Mouse (Mus musculus): ENCODE results near the gene Ggt5.
"Not testable (repeated sequence)": the region's sequence is repeated elsewhere in the genome, so short reads cannot be mapped to it uniquely, and the experiment has no call there.

Ggt5 gene

DNA sequence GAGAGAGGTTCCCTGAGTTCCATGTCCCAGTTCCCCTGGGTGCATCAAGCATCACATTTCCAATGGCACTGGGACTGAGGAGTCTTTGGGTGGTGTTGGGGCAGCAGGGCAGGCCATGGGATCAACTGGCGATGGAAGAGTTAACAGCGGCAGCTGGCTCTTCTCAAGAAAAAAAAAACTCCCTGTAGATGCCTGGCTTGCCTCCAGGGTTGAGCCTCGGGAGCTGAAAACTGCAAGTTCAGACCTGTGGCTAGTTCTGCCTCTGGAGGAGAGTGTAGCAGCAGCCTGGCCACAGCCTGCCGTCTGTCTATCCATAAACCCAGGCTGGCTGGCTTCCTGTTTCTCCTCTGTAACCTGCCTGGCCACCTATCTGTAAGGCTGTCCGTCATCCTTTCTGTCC lies at the start of gene Ggt5:
TSS of gene Ggt5 (plus strand) at position 212 of the 400 bp plus-strand sequence.
- DNase-seq (ENCODE audit: low read depth, low spot score), result peak; percentile 37

DNA sequence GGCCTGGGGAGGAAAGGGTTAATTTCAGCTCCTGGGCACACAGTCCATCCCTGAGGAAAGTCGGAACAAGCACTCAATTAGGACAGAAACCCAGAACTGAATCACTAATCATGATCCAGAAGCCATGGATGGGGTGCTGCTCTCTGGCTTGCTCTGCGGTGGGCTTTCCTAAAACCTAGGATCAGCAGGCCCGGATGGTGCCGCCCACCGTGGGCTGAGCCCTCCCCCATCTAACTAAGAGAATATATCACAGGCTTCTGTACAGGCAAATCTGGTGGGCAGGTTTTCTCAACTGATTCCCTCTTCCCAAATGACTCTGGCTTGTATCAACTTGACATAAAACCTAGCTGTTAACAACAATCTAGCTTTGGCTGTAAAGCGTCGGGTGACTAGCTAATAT lies 41.2 kb upstream of the Ggt5 start:
- no peak for DNase-seq (ENCODE audit: low read depth, low spot score)

DNA sequence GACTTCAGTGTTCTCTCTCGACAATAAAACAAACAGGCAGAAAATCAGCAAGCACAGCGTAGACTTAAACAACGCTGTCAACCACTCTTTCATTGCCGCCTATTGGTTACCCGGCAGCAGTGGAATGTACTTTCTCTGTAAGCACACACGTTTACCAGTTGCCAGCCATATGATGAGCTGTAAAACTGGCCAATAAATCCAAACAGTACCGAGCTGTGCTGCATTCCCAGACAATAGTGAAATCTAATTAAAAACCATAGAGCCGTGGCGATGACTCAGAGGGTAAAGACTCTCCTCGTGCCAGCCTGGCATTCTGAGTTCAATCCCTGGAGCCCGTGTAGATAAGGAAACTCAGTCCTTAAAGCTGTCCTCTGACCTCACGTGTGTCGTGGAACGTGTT lies 40.7 kb upstream of the Ggt5 start:
- peak; percentile 50 for DNase-seq (ENCODE audit: low read depth, low spot score)

DNA sequence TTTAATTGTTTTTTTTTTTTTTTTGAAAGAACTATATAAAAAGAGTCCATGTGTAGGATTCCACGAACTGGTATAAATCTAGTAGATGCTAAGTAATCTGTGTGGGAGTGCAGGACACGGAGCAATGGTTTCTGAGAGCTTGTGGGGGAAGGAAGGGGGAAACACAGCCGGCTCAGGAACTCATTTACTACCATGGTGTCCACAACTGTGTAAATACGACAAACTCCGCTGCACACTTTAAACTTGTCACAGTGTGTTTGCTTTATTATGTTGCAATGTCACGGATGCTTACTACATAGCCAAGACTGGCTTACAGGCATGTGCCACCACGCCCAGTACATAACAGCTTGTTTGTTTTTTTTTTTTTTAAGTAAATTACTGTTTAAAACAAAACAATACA lies 39.3 kb upstream of the Ggt5 start:
- DNase-seq (ENCODE audit: low read depth, low spot score), result peak; percentile 30

DNA sequence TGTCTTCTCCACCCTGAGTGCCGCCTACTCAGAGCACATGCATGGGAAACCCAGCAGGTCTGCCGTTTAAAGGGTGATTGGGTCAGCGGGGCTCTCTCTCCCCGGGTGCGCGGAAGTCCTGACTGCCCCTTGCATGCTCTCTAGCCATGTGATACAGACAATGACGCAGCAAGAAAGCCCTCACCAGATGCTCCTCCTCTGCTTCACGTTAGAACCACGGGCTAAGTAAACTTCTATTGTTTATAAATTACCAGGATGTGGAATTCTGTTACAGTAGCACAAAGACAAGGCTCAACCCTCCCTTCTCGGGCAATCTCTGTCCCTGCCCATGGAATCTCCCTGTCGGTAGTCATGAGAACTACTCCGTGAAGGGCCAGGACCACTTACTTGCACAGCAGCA lies 38.0 kb upstream of the Ggt5 start:
- DNase-seq (ENCODE audit: low read depth, low spot score), result no peak

DNA sequence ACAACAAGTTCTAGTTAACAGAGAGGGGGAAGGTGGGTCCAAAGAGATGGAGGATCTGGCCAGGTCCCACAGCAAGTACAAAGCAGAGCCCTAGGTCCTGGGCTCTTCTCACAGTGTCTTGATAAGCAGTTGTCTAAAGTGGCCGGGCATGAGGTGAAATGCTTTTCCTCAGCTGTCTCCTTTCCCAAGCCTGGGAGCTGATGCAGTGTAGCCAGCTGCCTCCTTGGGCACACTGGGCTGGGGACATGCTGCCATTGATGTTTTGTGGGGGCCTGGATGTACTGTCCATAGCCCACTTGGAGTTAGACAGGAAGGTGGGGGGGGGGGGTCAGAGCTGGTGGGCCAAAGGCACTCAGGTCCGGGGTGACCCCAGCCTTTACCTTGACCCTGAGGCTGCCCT lies 37.0 kb upstream of the Ggt5 start:
- no peak for DNase-seq (ENCODE audit: low read depth, low spot score)

DNA sequence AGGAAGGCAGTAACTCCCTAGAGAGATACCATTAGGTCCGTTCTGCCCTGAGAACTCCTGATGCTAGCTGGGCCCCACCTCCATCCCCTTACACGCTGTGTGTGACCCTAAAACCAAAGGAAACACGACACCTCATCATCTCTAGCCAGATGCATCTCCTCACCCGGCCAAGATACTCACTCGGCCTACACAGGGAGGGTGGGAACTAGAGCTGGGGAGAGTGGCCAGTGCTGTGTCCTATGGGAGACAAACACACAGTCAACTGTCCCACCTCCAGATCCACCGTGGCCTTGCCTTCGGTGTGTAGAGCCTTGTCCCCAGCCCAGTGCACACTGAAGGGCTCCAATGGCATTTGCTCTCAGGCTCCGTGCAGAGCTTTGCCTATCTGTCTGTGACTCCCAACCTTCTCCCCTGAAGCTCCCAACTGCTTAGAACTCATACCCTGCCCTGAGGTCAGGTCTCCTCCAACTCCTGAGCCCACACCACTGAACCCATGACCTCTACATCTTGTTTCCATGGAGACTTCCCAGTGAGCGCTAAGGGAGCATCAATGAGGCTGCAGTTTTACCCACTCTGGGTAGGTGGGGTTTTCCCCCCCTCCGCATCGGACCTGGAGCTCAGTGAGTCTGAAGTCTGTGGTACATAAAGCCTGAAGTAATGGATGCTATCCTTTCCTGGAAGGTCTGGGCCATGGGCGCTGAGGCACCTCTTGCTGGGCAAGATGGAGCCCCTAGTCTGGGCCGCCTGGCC lies 36.3 kb upstream of the Ggt5 start:
- no peak for DNase-seq (ENCODE audit: low read depth, low spot score)

DNA sequence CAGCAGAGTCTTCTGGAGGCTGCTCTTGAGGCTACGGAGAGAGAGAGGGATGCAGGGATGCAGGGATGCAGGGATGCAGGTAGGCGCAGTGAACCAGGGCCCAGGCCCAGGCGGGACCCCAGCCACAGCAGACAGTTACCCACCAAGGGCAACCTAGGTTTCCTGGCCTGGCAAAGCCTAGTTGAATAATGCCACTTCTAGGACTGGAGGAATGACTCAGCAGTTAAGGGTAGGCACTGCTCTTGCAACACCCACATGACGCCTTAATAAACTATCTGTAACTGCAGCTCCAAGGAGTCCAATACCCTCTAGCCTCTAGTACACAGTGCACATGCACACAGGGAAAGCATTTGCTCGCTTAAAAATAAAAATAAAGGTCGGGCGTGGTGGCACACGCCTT lies 35.0 kb upstream of the Ggt5 start:
- peak; percentile 30 for DNase-seq (ENCODE audit: low read depth, low spot score)

DNA sequence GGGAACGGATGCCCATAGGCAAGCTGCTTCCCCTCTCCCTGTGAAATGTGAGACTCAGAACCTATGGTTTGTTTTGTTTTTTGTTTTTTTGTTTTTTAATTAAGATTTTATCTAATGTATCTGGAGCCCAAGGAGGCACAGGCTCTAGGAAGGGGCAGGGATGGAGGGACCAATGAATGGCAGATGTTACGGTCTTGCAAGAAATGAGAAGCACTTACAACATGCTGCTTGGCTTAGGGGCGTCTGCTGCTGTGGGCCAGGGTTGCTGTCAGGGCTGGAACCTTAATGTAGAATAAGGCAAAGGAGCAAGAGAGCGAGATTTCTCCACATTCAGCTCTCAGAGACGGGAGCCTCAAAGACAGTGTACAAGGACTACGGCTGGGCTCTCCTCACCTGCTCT lies 33.6 kb upstream of the Ggt5 start:
- DNase-seq (ENCODE audit: low read depth, low spot score), result no peak

DNA sequence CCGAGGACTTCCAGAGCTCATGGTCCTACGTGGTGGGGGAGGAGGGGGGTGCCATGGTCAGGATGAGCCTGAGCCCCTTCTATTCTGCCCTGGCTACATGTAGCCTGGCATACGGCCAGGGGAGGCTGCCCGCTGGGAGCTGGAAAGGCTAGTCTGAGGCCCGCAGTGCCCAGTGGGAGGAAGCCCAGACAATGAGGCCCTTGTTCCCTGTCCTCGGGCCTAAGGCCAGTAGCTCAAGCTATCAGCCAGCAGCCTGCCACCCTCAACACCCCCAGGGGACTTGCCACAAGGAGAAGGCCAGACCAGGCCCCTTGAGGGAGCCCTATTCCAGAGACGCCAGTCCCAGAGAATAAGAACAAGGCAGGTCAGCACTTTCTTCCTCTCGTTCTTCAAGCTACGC lies 33.1 kb upstream of the Ggt5 start:
- peak; percentile 91 for DNase-seq (ENCODE audit: low read depth, low spot score)

DNA sequence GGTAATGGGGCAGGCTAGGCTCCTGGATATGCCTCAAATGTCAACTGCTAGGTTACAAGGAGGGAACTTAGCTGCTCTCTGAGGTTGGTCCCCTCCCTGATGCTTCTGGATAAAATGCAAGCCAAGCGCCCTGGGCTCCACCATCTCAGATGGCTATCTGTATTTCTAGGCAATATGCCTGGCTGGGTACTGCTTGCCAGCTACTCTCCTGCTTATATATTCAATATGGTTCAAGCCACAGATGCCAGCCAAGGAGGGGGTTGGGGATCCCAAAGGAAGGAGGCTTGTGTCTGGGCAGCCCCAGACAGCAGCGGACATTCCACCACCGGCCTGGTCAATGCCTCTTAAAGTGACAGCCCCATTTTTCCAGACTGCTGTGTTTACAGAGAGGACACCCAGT lies 30.6 kb upstream of the Ggt5 start:
- peak; percentile 88 for DNase-seq (ENCODE audit: low read depth, low spot score)

DNA sequence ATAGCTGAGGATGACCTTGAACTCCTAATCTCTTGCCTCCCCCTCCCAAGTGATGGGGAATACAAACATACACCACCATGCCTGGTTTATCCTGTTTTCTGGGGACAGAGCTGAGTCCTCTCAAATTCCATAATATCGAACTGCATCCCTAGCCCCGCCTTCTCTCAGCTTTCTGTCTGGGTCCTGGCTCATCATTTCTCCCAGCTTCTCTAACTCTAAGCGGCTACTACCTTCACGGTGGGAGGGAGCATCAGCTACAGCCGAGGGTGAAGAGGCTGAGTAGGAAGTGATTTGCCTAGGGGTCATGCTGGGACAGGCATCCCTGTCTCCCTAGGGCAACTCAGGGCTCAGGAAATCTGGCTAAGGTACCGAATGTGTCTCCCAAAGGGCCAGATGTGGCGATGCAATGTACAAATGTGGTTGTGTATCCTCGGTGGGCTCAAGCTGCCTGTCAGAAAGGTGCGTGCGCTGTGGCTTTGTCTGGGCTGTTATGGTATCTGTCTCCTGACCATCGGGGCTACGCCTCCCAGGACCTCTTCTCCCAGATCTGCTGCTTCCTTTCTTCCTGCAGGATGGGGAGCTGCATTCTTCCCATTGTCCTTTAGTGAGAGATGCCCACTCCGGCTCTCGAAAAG lies 30.0 kb upstream of the Ggt5 start:
- peak; percentile 39 for DNase-seq (ENCODE audit: low read depth, low spot score)

DNA sequence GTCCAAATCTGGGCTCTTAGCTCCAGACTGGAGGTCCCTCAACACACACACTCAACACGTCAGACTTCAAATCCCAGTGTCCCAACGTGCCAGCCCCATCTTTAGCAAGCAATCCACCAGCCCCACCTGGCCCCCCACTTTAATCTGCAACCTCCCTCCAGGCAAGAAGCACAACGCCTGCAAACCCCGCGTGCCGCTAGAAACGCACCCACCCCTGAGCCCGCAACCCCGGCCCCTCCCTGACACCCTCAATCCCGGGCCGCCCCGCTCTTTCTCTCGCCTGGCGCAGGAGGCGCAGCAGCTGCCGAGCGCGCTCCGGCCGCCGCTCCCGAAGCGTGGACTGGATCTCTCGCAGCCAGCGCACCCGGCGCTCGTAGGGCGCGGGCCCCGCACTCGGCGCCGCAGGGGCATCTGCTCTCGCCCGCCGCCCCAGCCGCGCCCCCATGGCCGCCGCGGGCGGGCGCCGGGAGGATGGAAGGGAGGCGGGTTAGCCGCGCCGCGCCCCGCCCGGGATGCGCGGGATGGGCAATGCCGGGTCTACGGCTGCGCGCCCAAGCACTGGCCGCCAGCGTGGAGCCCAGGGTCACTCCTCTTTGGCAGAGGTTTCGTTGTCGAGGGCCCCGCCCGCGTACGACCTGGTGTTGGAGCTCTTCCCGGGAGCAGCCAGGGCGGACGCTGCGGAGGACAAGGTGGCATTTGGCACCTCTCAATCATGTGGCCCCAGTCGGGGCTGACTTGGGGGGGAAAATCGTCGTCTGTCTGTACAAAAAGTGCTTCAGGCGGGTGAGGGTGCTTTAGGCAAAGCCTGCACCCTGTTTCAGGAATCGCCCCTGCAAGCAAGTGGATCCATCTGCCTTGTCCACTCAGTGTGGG lies 29.2 kb upstream of the Ggt5 start, which contains the start of gene Lrrc75b:
TSS of gene Lrrc75b (minus strand) at position 655 of the 873 bp plus-strand sequence.
- peak; percentile 87 for DNase-seq (ENCODE audit: low read depth, low spot score)

DNA sequence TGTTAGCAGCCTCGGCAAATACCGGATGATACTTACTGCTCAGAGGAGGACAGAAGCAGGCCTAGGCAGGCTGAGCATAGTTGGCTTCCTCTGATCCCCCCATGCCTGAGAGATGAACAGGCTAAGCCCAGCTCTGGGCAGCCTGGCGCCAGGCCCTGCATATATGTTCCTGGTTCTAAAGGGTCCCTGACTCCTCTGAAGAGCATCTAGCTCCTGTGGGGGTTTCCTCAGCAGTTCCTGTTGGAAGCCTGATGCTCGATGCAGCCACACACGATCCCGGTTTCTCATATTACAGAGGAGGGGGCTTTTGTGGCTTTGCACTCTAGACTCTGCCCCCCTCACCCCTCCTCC lies 28.6 kb upstream of the Ggt5 start:
- no peak for DNase-seq (ENCODE audit: low read depth, low spot score)

DNA sequence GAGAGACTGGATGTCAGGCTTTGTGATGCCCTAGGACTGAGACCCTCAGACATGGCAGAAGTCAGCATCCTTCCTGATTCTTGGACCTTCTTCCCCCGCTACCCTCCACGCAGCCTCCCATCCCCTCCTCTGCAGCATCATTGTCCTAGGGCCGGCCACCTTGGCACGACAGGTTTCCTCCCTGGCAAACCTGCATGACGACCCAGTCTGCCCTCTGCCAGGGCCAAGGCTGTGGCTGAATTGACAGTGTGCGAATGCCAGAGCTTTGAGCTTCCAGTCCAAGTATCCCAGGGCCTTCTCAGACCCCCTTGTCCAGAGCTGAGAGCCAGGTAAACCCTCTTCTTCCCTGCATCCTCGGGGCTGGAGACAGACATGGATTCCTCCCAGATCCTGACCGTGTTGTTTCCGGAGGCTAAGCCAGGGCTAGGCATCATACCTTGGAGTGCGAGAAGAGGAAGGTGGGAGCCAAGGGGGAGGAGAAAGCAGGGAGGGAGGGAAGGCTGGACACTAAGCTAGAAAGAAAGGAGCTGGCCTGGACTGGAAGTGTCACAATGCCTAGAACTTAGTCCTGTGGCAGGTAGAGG lies 28.0 kb upstream of the Ggt5 start, which contains the start of gene Ggt1:
TSS of gene Ggt1 (plus strand) at position 534 of the 584 bp plus-strand sequence.
- no peak for DNase-seq (ENCODE audit: low read depth, low spot score)

DNA sequence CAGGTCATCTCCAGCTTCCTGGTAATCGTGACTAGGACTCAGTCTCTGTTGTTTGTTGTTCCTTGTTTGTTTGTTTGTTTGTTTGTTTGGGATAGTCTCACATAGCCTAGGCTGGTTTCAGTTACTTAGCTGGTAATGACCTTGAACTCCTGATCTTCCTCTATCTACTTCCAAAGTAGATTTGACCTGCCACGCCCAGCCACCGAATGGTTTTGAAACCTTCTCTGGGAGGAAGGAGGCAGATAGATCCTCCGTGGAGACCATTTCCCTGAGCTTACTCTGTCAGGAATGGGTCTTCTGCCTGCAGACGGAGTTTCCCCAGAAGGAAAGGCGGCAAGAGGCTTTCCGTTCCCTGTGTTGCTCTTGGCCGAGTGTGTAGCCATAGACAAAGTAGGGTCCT lies 26.5 kb upstream of the Ggt5 start:
- DNase-seq (ENCODE audit: low read depth, low spot score), result no peak

DNA sequence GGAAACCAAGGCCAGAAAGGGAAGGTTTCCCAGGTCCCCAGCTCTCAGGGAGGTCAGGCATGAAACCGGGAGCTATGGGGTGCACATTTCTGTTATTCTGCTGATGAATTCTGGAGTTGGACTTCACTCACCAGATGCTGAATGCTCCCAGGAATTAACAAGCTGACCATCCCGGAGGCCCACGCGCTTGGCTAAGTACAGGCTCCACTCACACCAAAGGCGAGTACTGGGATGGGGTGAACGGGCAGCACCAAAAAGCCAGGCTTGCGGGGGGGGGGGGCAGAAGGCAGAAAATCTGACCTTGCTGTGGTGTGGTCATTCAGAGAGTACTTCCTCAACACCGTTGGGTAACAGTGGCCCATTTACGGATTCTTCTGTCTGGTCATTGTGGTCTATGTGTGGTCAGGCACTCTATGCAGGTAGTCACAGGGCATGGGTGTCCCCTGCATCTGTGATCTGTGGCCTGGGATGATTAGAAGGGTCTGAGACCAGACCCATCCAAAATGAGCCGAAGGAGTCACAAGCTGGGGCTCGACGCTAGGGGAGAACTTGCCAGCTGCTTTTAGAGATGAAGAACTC lies 24.4 kb upstream of the Ggt5 start:
- DNase-seq (ENCODE audit: low read depth, low spot score), result no peak

DNA sequence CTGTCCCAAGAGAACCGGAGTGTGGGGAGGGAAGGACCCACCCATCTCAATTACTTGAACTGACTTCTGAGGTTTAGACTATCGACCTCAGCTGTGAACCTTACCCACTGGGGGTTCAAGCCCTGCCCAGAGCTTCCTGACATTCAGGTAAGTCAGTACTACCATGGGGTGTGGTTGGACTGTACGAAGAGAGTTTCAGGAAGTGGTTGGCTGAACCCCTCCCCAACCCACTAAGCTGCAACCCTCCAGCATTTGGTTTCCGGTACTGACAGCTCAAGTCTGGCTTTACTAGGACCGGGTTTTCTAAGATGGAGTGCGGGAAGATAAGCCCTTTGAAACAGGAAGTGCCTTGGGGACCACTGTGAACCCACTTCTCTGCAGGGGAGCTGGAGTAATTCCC lies 23.7 kb upstream of the Ggt5 start:
- DNase-seq (ENCODE audit: low read depth, low spot score), result no peak

DNA sequence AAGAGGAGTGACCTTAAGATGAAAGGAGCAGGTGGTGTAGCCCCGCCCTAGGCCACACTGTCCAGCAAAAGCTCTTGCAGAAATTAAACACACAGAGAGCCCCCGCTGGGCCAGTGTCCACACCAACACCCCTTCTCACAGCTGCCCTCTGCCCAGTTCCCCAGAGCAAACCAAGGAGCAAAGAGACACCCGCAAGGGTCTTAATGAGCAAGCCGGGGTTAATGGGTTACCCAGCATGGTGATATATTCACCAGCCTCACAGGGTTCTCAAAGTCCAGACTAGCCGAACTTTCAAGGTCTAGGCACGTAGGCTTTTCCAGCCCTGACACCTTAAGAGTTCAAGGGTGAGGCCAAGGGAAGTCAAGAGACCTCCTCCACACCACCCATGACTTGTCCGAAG lies 23.2 kb upstream of the Ggt5 start:
- DNase-seq (ENCODE audit: low read depth, low spot score), result no peak

DNA sequence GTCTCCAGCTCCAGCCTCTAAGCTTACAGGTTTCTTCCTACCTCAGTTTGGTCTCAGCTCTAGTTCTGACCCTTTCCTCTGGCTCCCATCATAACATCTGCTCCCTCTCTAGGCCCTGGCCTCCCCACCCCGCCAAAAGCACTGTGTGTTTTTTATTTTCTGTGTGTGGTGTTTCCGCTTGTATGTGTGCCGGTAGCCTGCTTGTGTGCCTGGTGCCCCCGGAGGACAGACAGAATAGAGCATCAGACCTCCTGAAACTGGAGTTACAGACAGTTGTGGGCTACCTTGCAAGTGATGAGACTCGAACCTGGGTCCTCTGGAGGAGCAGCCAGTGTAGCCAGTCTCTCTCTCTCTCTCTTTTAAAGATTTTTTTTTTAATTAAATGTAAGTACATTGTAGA lies 22.8 kb upstream of the Ggt5 start:
- DNase-seq (ENCODE audit: low read depth, low spot score), result no peak

DNA sequence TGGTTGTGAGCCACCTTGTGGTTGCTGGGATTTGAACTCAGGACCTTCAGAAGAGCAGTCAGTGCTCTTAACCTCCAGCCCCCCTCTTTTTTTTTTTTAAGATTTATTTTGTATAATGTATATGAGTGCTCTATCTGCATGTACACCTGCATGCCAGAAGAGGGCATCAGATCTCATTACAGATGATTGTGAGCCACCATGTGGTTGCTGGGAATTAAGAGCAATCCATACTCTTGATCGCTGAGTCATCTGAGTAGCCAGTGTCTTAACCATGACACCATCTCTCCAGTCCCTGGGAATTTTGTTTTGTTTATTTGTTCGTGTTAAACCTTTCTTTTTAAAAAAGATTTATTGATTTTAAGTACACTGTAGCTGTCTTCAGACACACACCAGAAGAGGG lies 22.4 kb upstream of the Ggt5 start:
- DNase-seq (ENCODE audit: low read depth, low spot score), result not testable (repeated sequence)

DNA sequence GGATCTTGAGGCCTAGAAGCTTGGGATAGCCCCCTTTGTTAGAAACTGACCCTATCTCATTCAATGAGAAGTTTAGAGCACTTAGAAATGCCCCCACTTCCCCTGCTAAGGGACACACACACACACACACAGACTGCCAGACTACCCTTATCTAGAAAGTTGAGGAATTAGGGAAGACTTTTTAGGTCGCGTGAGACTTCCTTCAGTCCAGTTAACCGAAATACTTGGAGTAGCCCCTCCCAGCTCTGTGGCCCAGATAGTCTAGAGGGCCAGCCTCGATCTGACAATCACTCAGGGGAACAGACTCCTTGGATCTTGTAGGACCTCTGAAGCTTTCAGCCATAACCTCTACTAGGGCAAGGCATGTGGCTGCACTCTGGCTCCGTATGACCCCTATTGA lies 21.1 kb upstream of the Ggt5 start:
- DNase-seq (ENCODE audit: low read depth, low spot score), result no peak
